15 mouse cellular contexts compared by ENCODE assay signal in genomic region chr4:86831896-86832295, GRCm38 (mm10).
"Had no signal": no experiment of that assay in that cellular context is flagged by ENCODE, and none has a peak within 500 bp of the region (broad histone marks: within the 10 kb centered on the region; RNA-seq: fewer than 3 reads in every experiment).

No protein-coding gene starts in this region.

- H3K4me1 ChIP-seq: megakaryocyte, embryonic 14.5 days; midbrain, embryonic 13.5 days; midbrain, embryonic 15.5 days; neural tube, embryonic 12.5 days had no signal

- H3K27ac ChIP-seq: liver, embryonic 14.5 days; macrophage; midbrain, embryonic 13.5 days; midbrain, embryonic 15.5 days; neural tube, embryonic 12.5 days had no signal

- ATAC-seq: midbrain, embryonic 13.5 days; midbrain, embryonic 15.5 days had no signal

- DNase-seq: lung, embryonic 14.5 days; lung, postnatal 10 days; lung, postnatal 36 days; right cerebral cortex, postnatal 14 days; spleen, adult 18-20 months; thymus, adult 18-20 months; thymus, postnatal 25 days; thymus, postnatal 4 days had no signal

- H3K27me3 ChIP-seq: megakaryocyte, embryonic 14.5 days; midbrain, embryonic 13.5 days; midbrain, embryonic 15.5 days; neural tube, embryonic 12.5 days had no signal

- H3K9ac ChIP-seq: liver, embryonic 14.5 days; lung, embryonic 14.5 days; midbrain, embryonic 13.5 days; midbrain, embryonic 15.5 days; neural tube, embryonic 12.5 days had no signal

- H3K9me3 ChIP-seq: megakaryocyte, embryonic 14.5 days; midbrain, embryonic 13.5 days; midbrain, embryonic 15.5 days; neural tube, embryonic 12.5 days had no signal

- H3K4me2 ChIP-seq: lung, embryonic 14.5 days; midbrain, embryonic 11.5 days; midbrain, embryonic 13.5 days; midbrain, embryonic 15.5 days; neural tube, embryonic 12.5 days had no signal

- H3K4me3 ChIP-seq: megakaryocyte, embryonic 14.5 days; midbrain, embryonic 13.5 days; midbrain, embryonic 15.5 days; neural tube, embryonic 12.5 days had no signal
